Mouse (Mus musculus) lung, postnatal 0 days (tissue): ENCODE data around the gene Smdt1.

Source experiments
- CTCF ChIP-seq: IDR thresholded peaks from 2 replicates; pipeline ENCODE4 v1.5.1; 2016; ENCODE audit warnings: antibody characterized with exemption, mild to moderate bottlenecking
- EP300 ChIP-seq: IDR thresholded peaks from 2 replicates; pipeline ENCODE4 v1.6.1; 2016; ENCODE audit warnings: antibody characterized with exemption, mild to moderate bottlenecking, control low read depth

DNA sequence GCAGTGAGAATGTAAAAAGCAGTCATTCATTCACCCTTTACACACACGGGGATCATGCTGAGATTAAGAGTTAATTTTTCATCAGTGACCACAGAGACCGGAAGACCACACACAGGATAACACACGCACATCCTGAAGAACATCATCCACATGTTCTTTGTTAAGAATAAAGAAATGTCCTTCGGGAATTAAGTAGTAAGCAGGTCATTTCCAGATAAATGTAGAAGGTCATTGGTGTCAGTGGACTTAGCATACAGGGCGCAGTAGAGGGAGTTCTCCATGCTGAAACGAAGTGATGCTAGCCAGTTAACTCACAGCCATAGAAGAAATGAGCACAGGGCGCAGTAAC, 41.9 kb downstream of the Smdt1 start:
- TF ChIP-seq CTCF (no peak), EP300 (0 out of 2 replicates have a peak, but pooled peaks have one; percentile 50)
